In genomic region chr6:137734460-137734845, GRCm38 (mm10) we compare ENCODE assay signal across 8 mouse cellular contexts. TPM values are rescaled to one million over a fixed set of nuclear protein-coding genes. Genes with fewer than 3 reads are reported as not detected.
A peak's percentile ranks its signal among the peaks of the same experiment; 100 is the strongest.
DNase-seq lines count a peak whose midpoint lies in the region; ATAC-seq lines count a peak whose summit lies in the region.

No protein-coding gene starts in this region.

- peak; percentile 3; the same call in 1 of the 2 replicates for ATAC-seq in kidney, embryonic 14.5 days (ENCODE audit: low FRiP score, low TSS enrichment)
- peak; percentile 62 for ATAC-seq in common myeloid progenitor, adult 5-6 weeks (replicated peaks; ENCODE audit: low read depth, poor library complexity, severe bottlenecking)
- peak; percentile 32; the same call in 1 of the 2 replicates for ATAC-seq in hindbrain, embryonic 13.5 days (ENCODE audit: low FRiP score)
- no peak; the same call in 1 of the 2 replicates for ATAC-seq in frontal cortex, adult (ENCODE audit: low TSS enrichment)

- peak overlapping the region; percentile 95; the same call in 1 of the 2 replicates for H3K9ac ChIP-seq in kidney, embryonic 14.5 days (ENCODE audit: low read depth, low read length)
- H3K9ac ChIP-seq in hindbrain, embryonic 13.5 days, result peak overlapping the region; percentile 66

- WGBS in kidney, embryonic 14.5 days, result 8% methylated on average over 7 of the region's 7 CpGs
- 12% methylated on average over 7 of the region's 7 CpGs for WGBS in hindbrain, embryonic 13.5 days

- peaks cover 8% of the 10 kb centered on the region for H3K4me1 ChIP-seq in kidney, embryonic 14.5 days (ENCODE audit: control insufficient read depth, insufficient read depth, low read length)
- peaks cover 18% of the 10 kb centered on the region for H3K4me1 ChIP-seq in hindbrain, embryonic 13.5 days (replicated peaks)

- DNase-seq in kidney, postnatal 25 days, result no peak
- DNase-seq in lung, postnatal 14 days, result peak; percentile 17
- no peak for DNase-seq in left cerebral cortex, postnatal 36 days (ENCODE audit: low spot score in 2 of 2)
- no peak for DNase-seq in urinary bladder, postnatal 4 days (ENCODE audit: low spot score in 2 of 2)

- peak overlapping the region; percentile 69 for H3K4me2 ChIP-seq in kidney, embryonic 14.5 days (replicated peaks; ENCODE audit: low read depth, low read length)
- H3K4me2 ChIP-seq in hindbrain, embryonic 13.5 days, result peak overlapping the region; percentile 68

- H3K4me3 ChIP-seq in kidney, embryonic 14.5 days (ENCODE audit: low read length), result peak overlapping the region; percentile 95
- peak overlapping the region; percentile 94 for H3K4me3 ChIP-seq in hindbrain, embryonic 13.5 days

- no peaks in the 10 kb centered on the region for H3K9me3 ChIP-seq in kidney, embryonic 14.5 days (ENCODE audit: control insufficient read depth, low read length)
- no peaks in the 10 kb centered on the region for H3K9me3 ChIP-seq in hindbrain, embryonic 13.5 days

- H3K27me3 ChIP-seq in kidney, embryonic 14.5 days (ENCODE audit: control insufficient read depth, insufficient read depth, low read length), result no peaks in the 10 kb centered on the region; the same call in 1 of the 2 replicates
- H3K27me3 ChIP-seq in hindbrain, embryonic 13.5 days, result 0 out of 2 replicates have a peak, but pooled peaks cover 11% of the 10 kb centered on the region

- H3K36me3 ChIP-seq in kidney, embryonic 14.5 days (ENCODE audit: control insufficient read depth, insufficient read depth, low read length), result peaks cover 10% of the 10 kb centered on the region
- H3K36me3 ChIP-seq in hindbrain, embryonic 13.5 days, result peaks cover 6% of the 10 kb centered on the region

- H3K27ac ChIP-seq in kidney, embryonic 14.5 days (ENCODE audit: low read depth, low read length), result no peak overlapping the region
- H3K27ac ChIP-seq in hindbrain, embryonic 13.5 days, result peak overlapping the region; percentile 91

- intact Hi-C loops in left cerebral cortex, postnatal 36 days (cut with DNase I), result no loop called here

RNA-seq across cellular contexts. Expression of gene Strap, which starts 0.4 kb away (rescaled TPM):
- polyA plus RNA-seq in kidney, embryonic 14.5 days (2014; fragmentation: Nextera tagmentation; extraction: Ambion mirVana), result 198 and 200 TPM in 2 replicates
- 255 and 262 TPM in 2 replicates for total RNA-seq in common myeloid progenitor, adult 5-6 weeks (2017)
- polyA plus RNA-seq in hindbrain, embryonic 13.5 days (2015; fragmentation: Nextera tagmentation; extraction: Ambion mirVana), result 171 and 175 TPM in 2 replicates
- total RNA-seq in left cerebral cortex, postnatal 36 days (2021), result 100 to 1,000 TPM; 103 to 113 TPM

RNA-seq across cellular contexts. Expression of gene Dera, which starts 19.9 kb away (rescaled TPM):
- polyA plus RNA-seq in kidney, embryonic 14.5 days (2014; fragmentation: Nextera tagmentation; extraction: Ambion mirVana), result 68.7 and 73.1 TPM in 2 replicates
- 90.0 and 91.7 TPM in 2 replicates for total RNA-seq in common myeloid progenitor, adult 5-6 weeks (2017)
- 16.2 and 19.0 TPM in 2 replicates for polyA plus RNA-seq in hindbrain, embryonic 13.5 days (2015; fragmentation: Nextera tagmentation; extraction: Ambion mirVana)
- 1 to 10 TPM; 3.6 to 4.4 TPM for total RNA-seq in left cerebral cortex, postnatal 36 days (2021)

Comparison
In these comparisons a context has a peak if more than half of its experiments do, and no peak if none do; other contexts are left out.
1. RNA of gene Dera, which starts 19.9 kb away (total RNA-seq): 90.0 to 91.7 TPM in common myeloid progenitor, adult 5-6 weeks; 3.6 to 4.4 TPM in left cerebral cortex, postnatal 36 days; every median in the first group is over 10 times any median in the second.